Mouse (Mus musculus): ENCODE measurements around the gene Cngb1. TPM values are rescaled to one million over a fixed set of nuclear protein-coding genes. Genes with fewer than 3 reads are reported as not detected.

Cngb1 gene
- polyA plus RNA-seq, 1 experiment from 2014 or later: 0.43 TPM

DNA sequence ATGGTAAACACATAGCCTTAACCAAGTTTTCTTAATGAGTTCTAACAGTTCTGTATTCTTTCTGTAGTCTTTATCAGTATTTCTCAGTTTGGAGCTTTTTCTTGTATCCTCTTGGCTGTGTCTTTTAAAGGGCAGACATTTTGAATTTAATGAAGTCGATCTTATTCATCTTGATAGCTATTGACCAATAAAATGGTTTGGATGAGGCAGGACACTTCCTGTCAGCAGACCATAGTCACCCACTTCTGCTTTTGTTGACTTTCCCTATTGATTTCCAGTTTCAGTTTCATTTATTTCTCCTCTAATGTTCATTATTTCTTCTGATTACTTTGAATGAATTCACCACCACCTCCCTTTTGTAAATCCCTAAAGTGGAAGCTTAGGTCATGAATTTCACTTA lies 29.3 kb upstream of the Cngb1 start:
- no peak for ATAC-seq
- no peaks in the 10 kb centered on the region for H3K27me3 ChIP-seq
- no peaks in the 10 kb centered on the region for H3K9me3 ChIP-seq (replicated peaks)
- H3K36me3 ChIP-seq (ENCODE audit: poor library complexity, severe bottlenecking): peaks cover 50% of the 10 kb centered on the region
- no peak overlapping the region for H3K9ac ChIP-seq
- no peak overlapping the region for H3K4me2 ChIP-seq
- WGBS: 95% methylated on average over 1 of the region's 1 CpGs
- peaks cover 11% of the 10 kb centered on the region for H3K4me1 ChIP-seq
- H3K27ac ChIP-seq: no peak overlapping the region
- H3K4me3 ChIP-seq: no peak overlapping the region

DNA sequence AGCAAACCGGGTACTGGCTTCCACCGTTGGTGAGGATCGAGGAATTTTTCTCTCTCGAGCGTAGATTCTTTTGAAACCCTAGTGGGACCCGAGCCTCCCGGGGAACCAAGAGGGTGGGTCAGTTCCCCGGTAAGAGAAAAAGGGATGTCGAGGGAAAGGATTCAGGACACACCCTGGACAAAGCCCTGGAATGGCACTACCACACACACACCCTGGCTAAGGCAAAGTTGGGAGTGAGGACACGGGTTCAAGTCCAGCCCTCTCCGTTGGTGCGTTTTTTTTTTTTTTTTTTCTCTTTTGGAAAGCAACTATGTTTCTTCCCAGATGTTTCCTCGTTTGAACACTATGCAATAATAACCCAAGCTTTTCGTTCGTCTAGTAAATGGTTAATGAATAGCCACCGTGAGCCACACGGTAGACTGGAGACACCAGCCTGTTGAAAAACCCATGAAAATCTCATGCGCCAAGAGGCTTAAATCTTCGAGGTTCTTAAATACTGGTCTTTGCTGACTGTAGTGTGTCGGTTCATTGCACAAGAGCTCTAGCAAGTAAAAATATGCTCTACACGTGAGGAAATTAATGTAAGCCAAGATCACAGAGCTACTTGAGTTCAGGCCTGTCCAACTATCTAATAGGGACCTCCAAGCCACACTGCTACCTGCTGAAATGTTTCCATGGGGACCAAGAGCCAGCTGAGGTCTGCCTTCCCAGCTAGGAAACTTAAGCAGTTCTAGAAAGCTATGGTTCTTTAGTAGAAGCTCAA lies 26.2 kb upstream of the Cngb1 start:
- 29% methylated on average over 21 of the region's 21 CpGs for WGBS
- peak overlapping the region; percentile 92 for H3K4me2 ChIP-seq
- H3K27ac ChIP-seq: peak overlapping the region; percentile 93
- peak overlapping the region; percentile 62 for H3K4me3 ChIP-seq
- peaks cover 28% of the 10 kb centered on the region for H3K4me1 ChIP-seq
- peak; percentile 25; the same call in 1 of the 2 replicates for ATAC-seq
- H3K27me3 ChIP-seq: no peaks in the 10 kb centered on the region
- peaks cover 48% of the 10 kb centered on the region for H3K36me3 ChIP-seq (ENCODE audit: poor library complexity, severe bottlenecking)
- no peaks in the 10 kb centered on the region for H3K9me3 ChIP-seq (replicated peaks)
- peak overlapping the region; percentile 90 for H3K9ac ChIP-seq

DNA sequence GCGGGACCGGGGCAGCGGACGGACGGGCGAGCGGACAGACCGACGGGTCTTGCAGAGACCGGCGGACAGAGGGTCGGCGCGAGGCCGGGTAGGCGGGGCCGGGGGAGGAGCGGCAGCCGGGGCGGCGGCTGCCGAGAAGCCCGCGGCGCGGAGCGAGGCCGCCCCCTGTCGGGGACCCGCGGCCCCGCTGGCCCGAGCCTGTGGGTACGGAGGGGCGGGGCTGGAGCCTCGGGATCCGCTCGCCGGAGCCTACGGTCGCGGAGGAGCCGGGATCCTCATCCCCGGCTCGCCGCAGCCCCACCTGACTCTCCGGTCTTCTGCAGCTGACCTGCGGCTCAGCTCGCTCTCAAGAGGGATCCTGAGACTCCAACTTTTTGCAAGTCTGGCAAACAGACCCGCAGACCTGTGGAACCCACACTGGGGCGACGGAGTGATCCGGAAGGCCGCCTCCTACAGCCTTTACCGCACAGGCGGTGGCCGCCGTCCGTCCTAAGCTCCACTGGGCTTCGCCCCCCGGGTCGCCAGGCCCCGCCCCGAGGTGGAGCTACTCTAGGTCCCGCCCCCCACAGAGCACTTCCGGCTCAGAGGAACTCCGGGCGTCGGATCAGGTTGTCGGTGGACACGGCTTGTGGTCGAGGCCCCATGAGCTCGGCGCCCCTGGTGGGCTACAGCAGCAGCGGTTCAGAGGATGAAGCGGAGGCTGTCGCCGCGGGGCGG lies 25.5 kb upstream of the Cngb1 start, which contains the start of the genes Zfp319 and Usb1:
TSS of gene Zfp319 (minus strand) at position 231 of the 717 bp plus-strand sequence.
TSS of gene Usb1 (plus strand) at position 565 of the 717 bp plus-strand sequence.
- Histone ChIP-seq H3K27ac (peak within 1 kb of the TSS; percentile 93), H3K4me1 (peaks cover 33% of the 10 kb centered on the region), H3K36me3 (ENCODE audit: poor library complexity, severe bottlenecking) (peaks cover 49% of the 10 kb centered on the region), H3K9me3 (replicated peaks) (no peaks in the 10 kb centered on the region), H3K4me3 (peak within 1 kb of the TSS; percentile 62), H3K9ac (peak within 1 kb of the TSS; percentile 90), H3K4me2 (peak within 1 kb of the TSS; percentile 92), H3K27me3 (no peaks in the 10 kb centered on the region)
- WGBS: under 1% methylated on average over 61 of the region's 80 CpGs
- ATAC-seq: peak; percentile 93

DNA sequence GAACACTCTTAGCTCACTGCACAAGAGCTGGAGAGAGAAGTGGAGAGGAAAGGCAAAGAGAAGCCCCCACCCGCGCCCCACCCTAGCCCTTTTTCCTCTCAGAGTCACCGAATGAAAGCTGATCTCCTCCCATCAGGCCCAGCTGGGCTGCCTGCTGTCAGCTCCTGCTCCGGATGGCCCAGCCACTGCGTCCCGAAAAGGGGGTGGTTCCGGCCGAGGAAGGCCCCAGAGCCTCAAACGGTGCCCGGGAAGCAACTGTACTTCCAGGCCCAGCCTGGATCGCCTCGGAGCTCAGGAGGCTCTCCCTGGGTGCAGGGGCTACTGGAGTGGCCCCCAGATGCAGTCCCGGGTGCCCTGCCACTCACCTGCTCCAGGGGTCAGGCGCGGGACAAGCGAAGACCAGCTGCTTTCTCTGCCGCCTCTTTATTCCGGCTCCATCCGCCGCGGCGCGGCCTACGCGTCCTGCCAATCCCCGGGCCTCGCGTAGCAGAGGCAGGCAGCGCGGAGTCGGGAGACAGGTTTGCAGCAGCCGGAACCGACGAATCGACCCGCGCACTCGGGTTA lies 24.9 kb upstream of the Cngb1 start:
- peak; percentile 31 for ATAC-seq
- Histone ChIP-seq H3K36me3 (ENCODE audit: poor library complexity, severe bottlenecking) (peaks cover 55% of the 10 kb centered on the region), H3K27ac (peak overlapping the region; percentile 93), H3K9ac (peak overlapping the region; percentile 90), H3K9me3 (replicated peaks) (no peaks in the 10 kb centered on the region), H3K27me3 (no peaks in the 10 kb centered on the region), H3K4me3 (peak overlapping the region; percentile 62), H3K4me1 (peaks cover 38% of the 10 kb centered on the region), H3K4me2 (peak overlapping the region; percentile 92)
- under 1% methylated on average over 38 of the region's 38 CpGs for WGBS

DNA sequence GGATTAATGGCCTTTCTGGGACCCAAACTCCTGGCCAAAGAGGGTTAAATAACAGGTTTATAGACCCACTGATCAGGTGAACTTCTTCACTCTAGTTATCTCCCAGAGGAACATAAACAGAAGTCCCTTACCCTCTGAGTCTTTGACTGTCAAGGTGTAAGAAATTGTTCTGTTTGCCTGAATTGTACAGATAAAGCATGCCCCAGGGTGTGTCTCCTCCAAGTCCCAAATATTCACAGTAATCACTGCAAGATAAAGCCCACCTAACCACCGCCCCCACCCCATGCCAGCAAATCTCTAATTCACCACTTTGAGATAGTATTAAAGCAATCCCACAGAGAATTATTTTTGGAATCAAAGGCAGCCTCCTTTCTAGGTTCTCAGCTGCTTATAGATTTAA lies 24.0 kb upstream of the Cngb1 start:
- no peaks in the 10 kb centered on the region for H3K27me3 ChIP-seq
- WGBS: 84% methylated on average over 1 of the region's 1 CpGs
- peak overlapping the region; percentile 90 for H3K9ac ChIP-seq
- peaks cover 64% of the 10 kb centered on the region for H3K36me3 ChIP-seq (ENCODE audit: poor library complexity, severe bottlenecking)
- H3K27ac ChIP-seq: 0 out of 2 replicates have a peak overlapping the region, but pooled peaks have one; percentile 93
- H3K4me3 ChIP-seq: peak overlapping the region; percentile 62
- peak overlapping the region; percentile 92 for H3K4me2 ChIP-seq
- no peak for ATAC-seq
- H3K4me1 ChIP-seq: peaks cover 41% of the 10 kb centered on the region
- no peaks in the 10 kb centered on the region for H3K9me3 ChIP-seq (replicated peaks)

DNA sequence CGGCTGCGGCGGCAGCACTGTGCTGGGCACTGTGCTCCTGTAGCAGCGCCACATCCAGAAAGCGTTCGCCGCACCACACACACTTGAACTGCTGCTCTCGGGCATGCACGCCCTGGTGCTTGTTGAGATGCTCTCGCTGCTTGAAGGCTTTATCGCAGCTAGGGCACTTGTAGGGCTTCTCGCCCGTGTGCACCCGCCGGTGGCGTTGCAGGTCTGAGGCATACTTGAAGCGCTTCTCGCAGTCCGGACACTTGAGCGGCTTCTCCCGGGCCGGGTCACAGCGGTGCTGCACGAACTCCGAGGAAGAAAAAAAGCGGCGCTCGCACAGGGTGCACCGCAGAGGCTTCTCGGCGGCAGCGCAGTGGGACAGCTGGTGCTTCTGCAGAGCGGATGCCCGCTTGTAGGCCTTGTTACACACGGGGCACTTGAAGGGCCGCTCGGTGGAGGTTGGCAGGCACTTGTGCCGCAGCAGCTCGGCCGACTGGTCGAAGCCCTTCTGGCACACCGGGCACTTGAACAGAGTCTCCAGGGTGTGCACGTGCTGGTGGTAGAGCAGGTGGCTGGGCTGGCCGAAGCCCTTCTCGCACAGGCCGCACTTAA lies 21.6 kb upstream of the Cngb1 start:
- Histone ChIP-seq H3K27me3 (no peaks in the 10 kb centered on the region), H3K36me3 (ENCODE audit: poor library complexity, severe bottlenecking) (peaks cover 70% of the 10 kb centered on the region), H3K27ac (no peak overlapping the region; the same call in 1 of the 2 replicates), H3K9ac (no peak overlapping the region), H3K9me3 (replicated peaks) (no peaks in the 10 kb centered on the region), H3K4me1 (peaks cover 47% of the 10 kb centered on the region), H3K4me2 (no peak overlapping the region), H3K4me3 (no peak overlapping the region)
- 88% methylated on average over 46 of the region's 46 CpGs for WGBS
- ATAC-seq: no peak

DNA sequence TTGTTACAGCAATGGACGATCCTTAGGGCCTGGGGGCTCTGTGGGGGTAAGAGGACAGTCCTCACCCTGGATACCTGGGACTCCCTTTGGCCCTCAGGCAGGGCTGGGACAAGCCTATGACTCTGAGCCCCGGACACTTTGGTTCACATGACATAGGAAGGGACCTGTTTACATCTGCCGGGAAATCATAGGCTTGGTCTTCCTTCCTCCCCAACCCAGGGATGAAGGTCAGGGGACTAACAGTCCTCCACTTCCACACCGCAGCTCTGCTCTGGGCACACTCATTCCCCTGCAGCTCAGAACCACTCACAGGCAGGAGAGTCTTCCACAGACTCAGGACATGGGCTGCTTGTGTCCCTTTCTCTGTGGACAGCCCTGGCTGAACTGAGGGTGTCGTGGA lies 20.4 kb upstream of the Cngb1 start:
- H3K9ac ChIP-seq: no peak overlapping the region
- H3K4me3 ChIP-seq: no peak overlapping the region
- peaks cover 41% of the 10 kb centered on the region for H3K4me1 ChIP-seq
- WGBS: 88% methylated on average over 5 of the region's 5 CpGs
- no peak overlapping the region for H3K4me2 ChIP-seq
- no peaks in the 10 kb centered on the region for H3K27me3 ChIP-seq
- peaks cover 70% of the 10 kb centered on the region for H3K36me3 ChIP-seq (ENCODE audit: poor library complexity, severe bottlenecking)
- H3K27ac ChIP-seq: no peak overlapping the region
- ATAC-seq: no peak
- H3K9me3 ChIP-seq (replicated peaks): no peaks in the 10 kb centered on the region

DNA sequence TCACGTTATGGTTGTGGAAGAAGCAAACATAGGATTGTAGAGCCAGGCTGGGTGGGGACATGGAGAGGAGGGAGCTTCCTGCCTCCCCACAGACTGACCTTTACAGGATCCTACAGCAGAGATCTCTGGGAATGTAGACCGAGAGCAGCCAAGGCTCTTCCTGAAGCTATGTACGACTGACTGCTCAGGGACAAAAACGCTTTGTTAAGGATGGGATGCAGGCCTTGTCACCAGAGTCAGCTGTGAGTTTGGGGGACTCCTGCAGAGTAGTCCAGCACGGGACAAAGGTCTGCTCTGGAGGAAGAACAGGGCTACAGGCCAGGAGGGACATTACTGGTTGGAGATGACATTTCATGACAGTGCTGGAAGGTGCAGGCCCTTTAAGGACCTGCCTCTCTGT lies 18.3 kb upstream of the Cngb1 start:
- ATAC-seq: no peak
- H3K27me3 ChIP-seq: peaks cover 11% of the 10 kb centered on the region
- no peaks in the 10 kb centered on the region for H3K9me3 ChIP-seq (replicated peaks)
- no peak overlapping the region for H3K9ac ChIP-seq
- peaks cover 39% of the 10 kb centered on the region for H3K4me1 ChIP-seq
- H3K4me3 ChIP-seq: no peak overlapping the region
- no peak overlapping the region for H3K27ac ChIP-seq
- peaks cover 65% of the 10 kb centered on the region for H3K36me3 ChIP-seq (ENCODE audit: poor library complexity, severe bottlenecking)
- 34% methylated on average over 5 of the region's 5 CpGs for WGBS
- H3K4me2 ChIP-seq: no peak overlapping the region

DNA sequence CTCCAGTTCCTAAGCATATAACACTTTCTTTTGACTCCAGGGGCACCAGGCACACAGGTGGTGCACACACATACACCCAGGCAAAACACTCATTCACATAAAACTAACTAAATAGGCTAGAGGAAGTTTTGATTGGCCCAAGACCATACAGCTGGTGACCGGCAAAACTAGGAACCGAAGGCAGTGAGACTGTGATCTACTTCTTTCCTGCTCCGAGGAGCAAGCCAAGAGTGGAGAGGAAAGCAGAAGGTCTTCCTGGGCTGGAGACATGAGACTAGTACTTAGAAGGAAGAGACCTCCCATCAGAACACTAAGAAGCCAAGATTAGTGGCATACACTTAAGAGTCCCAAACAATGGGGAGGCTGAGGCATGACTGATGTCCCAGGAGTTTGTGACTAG lies 16.8 kb upstream of the Cngb1 start:
- Histone ChIP-seq H3K27me3 (peaks cover 15% of the 10 kb centered on the region), H3K27ac (no peak overlapping the region), H3K4me2 (no peak overlapping the region), H3K36me3 (ENCODE audit: poor library complexity, severe bottlenecking) (peaks cover 51% of the 10 kb centered on the region), H3K9me3 (replicated peaks) (no peaks in the 10 kb centered on the region), H3K9ac (no peak overlapping the region), H3K4me3 (no peak overlapping the region), H3K4me1 (peaks cover 35% of the 10 kb centered on the region)
- WGBS: 84% methylated on average over 3 of the region's 3 CpGs
- no peak for ATAC-seq

DNA sequence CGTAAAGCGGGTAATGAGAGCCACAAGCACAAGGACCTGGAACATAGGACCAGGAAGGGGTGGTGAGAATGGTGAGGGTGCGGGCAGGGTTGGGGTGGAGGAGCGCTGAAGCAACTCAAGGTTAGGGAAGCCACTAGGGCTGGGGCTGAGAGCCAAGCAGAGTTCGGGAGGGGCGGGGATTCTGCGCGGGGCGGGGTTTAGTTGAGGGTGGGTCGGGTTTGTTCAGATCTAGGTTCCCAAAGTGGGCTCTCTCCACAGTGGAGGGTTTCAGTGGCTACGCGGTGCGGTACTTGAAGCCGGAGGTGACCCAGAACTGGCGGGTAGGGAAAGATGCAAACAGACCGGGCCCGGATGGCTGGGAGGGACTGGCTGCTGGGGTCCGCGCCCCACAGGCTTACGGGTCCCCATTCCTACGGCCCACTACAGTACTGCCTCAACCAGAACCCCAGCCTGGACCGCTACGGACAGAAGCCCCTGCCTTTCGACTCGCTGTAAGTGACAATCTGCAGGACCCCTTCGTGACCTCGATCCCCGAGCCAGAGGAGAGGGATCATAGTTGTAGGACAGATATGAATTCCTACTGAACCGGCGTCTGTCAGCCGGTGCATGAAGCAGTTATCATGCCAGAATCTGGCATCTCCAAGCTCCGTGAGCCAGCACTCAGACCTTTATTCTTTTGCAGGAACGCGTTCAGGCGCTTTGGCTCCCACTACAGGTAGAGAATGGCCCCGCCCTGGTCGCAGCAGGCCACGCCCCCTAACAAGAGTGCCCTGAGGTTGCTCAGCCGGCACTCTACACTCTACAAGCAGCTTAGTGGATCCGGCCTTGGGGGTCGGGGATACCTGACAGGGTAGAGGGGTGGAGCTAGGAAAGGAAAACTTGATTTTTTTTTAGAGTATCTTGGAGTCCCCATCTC lies 14.1 kb upstream of the Cngb1 start:
- Histone ChIP-seq H3K36me3 (ENCODE audit: poor library complexity, severe bottlenecking) (peaks cover 23% of the 10 kb centered on the region), H3K4me2 (peak overlapping the region; percentile 71), H3K9ac (peak overlapping the region; percentile 57), H3K9me3 (replicated peaks) (no peaks in the 10 kb centered on the region), H3K4me1 (peaks cover 21% of the 10 kb centered on the region), H3K27me3 (peaks cover 15% of the 10 kb centered on the region), H3K4me3 (peak overlapping the region; percentile 38), H3K27ac (no peak overlapping the region)
- peak; percentile 70 for ATAC-seq
- 3% methylated on average over 41 of the region's 41 CpGs for WGBS

DNA sequence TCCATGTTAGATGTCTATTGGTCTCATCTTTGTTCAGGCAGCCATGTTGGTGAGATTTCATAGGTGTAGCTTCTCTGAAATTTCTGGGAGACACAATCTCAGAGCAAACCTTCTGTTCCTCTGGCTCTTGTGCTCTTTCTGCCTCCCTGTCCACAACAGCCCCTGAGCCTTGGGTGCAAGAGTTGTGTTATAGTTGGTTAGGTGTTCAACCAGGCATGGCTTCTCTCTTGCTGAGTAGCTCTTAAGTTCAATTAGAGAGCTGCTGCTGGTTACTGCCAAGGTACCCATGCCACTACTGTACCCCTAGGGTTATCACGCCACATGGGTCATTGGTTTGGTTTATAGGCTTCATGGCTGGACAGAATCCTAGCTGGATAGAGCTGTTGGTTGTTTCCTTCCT lies 9.0 kb upstream of the Cngb1 start:
- peaks cover 14% of the 10 kb centered on the region for H3K4me1 ChIP-seq
- ATAC-seq: no peak
- H3K9ac ChIP-seq: no peak overlapping the region
- H3K4me3 ChIP-seq: no peak overlapping the region
- H3K27me3 ChIP-seq: peaks cover 11% of the 10 kb centered on the region
- H3K9me3 ChIP-seq (replicated peaks): no peaks in the 10 kb centered on the region
- WGBS: 84% methylated on average over 1 of the region's 1 CpGs
- no peaks in the 10 kb centered on the region for H3K36me3 ChIP-seq (ENCODE audit: poor library complexity, severe bottlenecking)
- no peak overlapping the region for H3K4me2 ChIP-seq
- no peak overlapping the region for H3K27ac ChIP-seq

Data from forebrain, embryonic 13.5 days (tissue).